Mouse (Mus musculus) kidney, adult 8-10 months (tissue): ENCODE measurements at regions not wholly inside any gene's neighbourhood (a gene's known extent, or its start where the extent isn't known, plus 50 kb on each side); places are given as distances from the start of the nearest gene placed in this dataset.

Experiments used
- DNase-seq, 2 experiments: peaks; one replicate each; pipeline ENCODE4 v3.0.0; 2022

GRCm38 (mm10) chr4:152832757-152833363, 355.2 kb upstream of the Kcnab2 start:
- DNase-seq = no peak

GRCm38 (mm10) chr4:152825185-152825584, 347.5 kb upstream of the Kcnab2 start:
- DNase-seq = no peak

- no peak for DNase-seq
Measured at GRCm38 (mm10) chr4:152816139-152816757, 338.6 kb upstream of the Kcnab2 start.

GRCm38 (mm10) chr4:152806611-152807010, 328.9 kb upstream of the Kcnab2 start:
- no peak for DNase-seq

GRCm38 (mm10) chr4:152799392-152799791, 321.7 kb upstream of the Kcnab2 start:
- peak; percentile 31 to 72 for DNase-seq

- DNase-seq = no peak
Measured at GRCm38 (mm10) chr4:152788431-152788830, 310.8 kb upstream of the Kcnab2 start.

- DNase-seq = no peak
Measured at GRCm38 (mm10) chr4:152784972-152785371, 307.3 kb upstream of the Kcnab2 start.

GRCm38 (mm10) chr4:152779526-152779925, 301.9 kb upstream of the Kcnab2 start:
- DNase-seq = no peak

GRCm38 (mm10) chr4:152775801-152776200, 298.1 kb upstream of the Kcnab2 start:
- no peak for DNase-seq

GRCm38 (mm10) chr4:152771386-152771785, 293.7 kb upstream of the Kcnab2 start:
- no peak for DNase-seq

GRCm38 (mm10) chr4:152767372-152767771, 289.7 kb upstream of the Kcnab2 start:
- DNase-seq = no peak

GRCm38 (mm10) chr4:152763116-152763515, 285.4 kb upstream of the Kcnab2 start:
- no peak for DNase-seq

GRCm38 (mm10) chr4:152762576-152762975, 284.9 kb upstream of the Kcnab2 start:
- DNase-seq = no peak

- DNase-seq = no peak
Measured at GRCm38 (mm10) chr4:152757191-152757590, 279.5 kb upstream of the Kcnab2 start.

- DNase-seq = no peak
Measured at GRCm38 (mm10) chr4:152756535-152756934, 278.9 kb upstream of the Kcnab2 start.

GRCm38 (mm10) chr4:152755756-152756155, 278.1 kb upstream of the Kcnab2 start:
- no peak for DNase-seq

GRCm38 (mm10) chr4:152744366-152744765, 266.7 kb upstream of the Kcnab2 start:
- DNase-seq = no peak

GRCm38 (mm10) chr4:152733017-152733416, 255.3 kb upstream of the Kcnab2 start:
- no peak for DNase-seq

- peak in 1 of 2 experiments; percentile 10 for DNase-seq
Measured at GRCm38 (mm10) chr4:152731988-152732387, 254.3 kb upstream of the Kcnab2 start.

GRCm38 (mm10) chr4:152731082-152731720, 253.5 kb upstream of the Kcnab2 start:
- DNase-seq = no peak

GRCm38 (mm10) chr4:152729421-152729820, 251.8 kb upstream of the Kcnab2 start:
- no peak for DNase-seq

- no peak for DNase-seq
Measured at GRCm38 (mm10) chr4:152725881-152726280, 248.2 kb upstream of the Kcnab2 start.

GRCm38 (mm10) chr4:152725423-152725822, 247.8 kb upstream of the Kcnab2 start:
- DNase-seq = no peak

GRCm38 (mm10) chr4:152724741-152725140, 247.1 kb upstream of the Kcnab2 start:
- no peak for DNase-seq
